Mouse (Mus musculus) stomach, postnatal 0 days (tissue): Measurements from ENCODE around the gene Med10.

Source experiments
- CTCF ChIP-seq: IDR thresholded peaks from 2 replicates; pipeline ENCODE4 v1.5.1; 2016; ENCODE audit warnings: antibody characterized with exemption, low read depth, mild to moderate bottlenecking, moderate library complexity
- EP300 ChIP-seq: optimal IDR thresholded peaks from 2 replicates; pipeline ENCODE3; 2016; ENCODE audit warnings: antibody characterized with exemption

GRCm38 (mm10) chr13:69849579-69849978 lies 47.4 kb downstream of the Med10 start:
- TF ChIP-seq CTCF (no peak), EP300 (no peak)
